Mouse (Mus musculus) ES-Bruce4 (cell line): Measurements from ENCODE around the gene Shc2.

Source experiments
- CTCF ChIP-seq: IDR thresholded peaks from one replicate; pipeline ENCODE4 v1.8.1; 2011; ENCODE audit warnings: low read depth, low read length
- EP300 ChIP-seq: IDR thresholded peaks from 2 replicates; pipeline ENCODE4 v1.6.1; 2011; ENCODE audit warnings: low read depth, low read length; ENCODE audit not compliant: insufficient read depth
- POLR2A ChIP-seq: IDR thresholded peaks from one replicate; pipeline ENCODE4 v1.8.1; 2011; ENCODE audit warnings: low read length; ENCODE audit not compliant: insufficient read depth

GRCm38 (mm10) chr10:79636287-79636686 is 1.4 kb downstream of the Shc2 start:
- TF ChIP-seq CTCF, result no peak
- no peak for TF ChIP-seq POLR2A
- TF ChIP-seq EP300, result no peak
